Mouse (Mus musculus): ENCODE measurements around the gene Gm10985.
A peak's percentile ranks its signal among the peaks of the same experiment; 100 is the strongest.

Gene Gm10985

GRCm38 (mm10) chr3:53844786-53845185 lies at the start of gene Gm10985:
Gm10985 (plus strand) TSS chr3:53845086.
- DNase-seq (ENCODE audit: low spot score in 2 of 2) = no peak

GRCm38 (mm10) chr3:53796933-53797332 lies 48.0 kb upstream of the Gm10985 start:
- no peak for DNase-seq (ENCODE audit: low spot score in 2 of 2)

- no peak for DNase-seq (ENCODE audit: low spot score in 2 of 2)
Measured at GRCm38 (mm10) chr3:53799671-53800070, 45.2 kb upstream of the Gm10985 start.

DNA sequence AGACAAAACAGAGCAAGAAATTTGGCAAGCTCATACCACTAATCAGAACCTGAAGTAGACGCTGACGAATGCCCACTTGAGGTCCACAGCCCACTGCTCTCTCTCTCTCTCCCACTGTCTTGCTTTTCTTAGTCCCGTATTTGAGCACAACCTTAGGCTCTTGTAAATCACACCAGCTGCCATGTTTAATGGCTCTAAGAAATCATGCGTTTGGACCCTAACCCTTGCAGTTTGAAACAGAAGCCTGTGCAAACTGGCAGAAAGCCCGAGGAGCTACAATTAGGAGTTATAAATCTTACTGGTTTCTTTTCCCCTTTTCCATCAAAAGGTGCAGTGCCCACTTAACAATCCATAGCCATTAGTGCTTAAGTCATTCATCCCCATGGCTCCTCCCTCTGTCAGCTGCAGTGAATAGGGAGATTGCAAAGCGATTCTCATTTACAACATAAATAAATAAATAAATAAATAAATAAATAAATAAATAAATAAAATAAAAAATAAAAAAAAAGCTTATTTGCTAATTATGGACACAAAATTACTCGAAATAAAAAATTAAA lies 31.4 kb upstream of the Gm10985 start:
- no peak for DNase-seq (ENCODE audit: low spot score in 2 of 2)

GRCm38 (mm10) chr3:53834238-53834637 lies 10.6 kb upstream of the Gm10985 start:
- DNase-seq (ENCODE audit: low spot score in 2 of 2) = no peak

DNA sequence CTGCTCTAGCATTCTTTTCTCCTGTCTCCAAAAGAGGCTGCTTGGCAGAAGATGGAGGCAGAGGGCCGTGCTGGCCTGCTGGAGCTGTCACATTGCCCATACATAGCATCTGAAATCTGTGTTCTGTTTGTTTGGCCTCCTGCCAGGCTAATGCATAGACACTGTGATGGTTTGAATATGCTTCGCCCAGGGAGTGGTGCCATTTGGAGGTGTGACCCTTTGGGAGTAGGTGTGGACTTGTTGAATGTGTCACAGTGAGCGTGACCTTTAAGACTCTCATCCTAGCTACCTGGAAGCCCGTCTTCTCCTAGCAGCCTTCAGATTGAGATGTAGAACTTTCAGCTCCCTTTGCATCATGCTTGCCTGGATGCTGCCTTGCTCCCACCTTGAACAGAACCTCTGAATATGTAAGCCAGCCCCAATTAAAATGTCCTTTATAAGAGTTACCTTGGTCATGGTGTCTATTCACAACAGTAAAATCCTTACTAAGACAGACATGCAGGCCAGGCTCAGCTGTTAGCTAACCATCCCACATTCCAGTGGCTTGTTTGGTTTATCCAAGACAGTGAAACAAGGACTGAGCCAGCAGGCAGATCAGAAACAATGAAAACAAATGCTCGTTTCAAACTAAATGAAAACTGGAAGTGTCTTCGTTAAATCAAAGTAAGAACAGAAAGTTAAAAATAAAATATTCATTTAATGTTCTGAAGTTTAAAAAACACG lies 1.5 kb downstream of the Gm10985 start:
- no peak for DNase-seq (ENCODE audit: low spot score in 2 of 2)

DNA sequence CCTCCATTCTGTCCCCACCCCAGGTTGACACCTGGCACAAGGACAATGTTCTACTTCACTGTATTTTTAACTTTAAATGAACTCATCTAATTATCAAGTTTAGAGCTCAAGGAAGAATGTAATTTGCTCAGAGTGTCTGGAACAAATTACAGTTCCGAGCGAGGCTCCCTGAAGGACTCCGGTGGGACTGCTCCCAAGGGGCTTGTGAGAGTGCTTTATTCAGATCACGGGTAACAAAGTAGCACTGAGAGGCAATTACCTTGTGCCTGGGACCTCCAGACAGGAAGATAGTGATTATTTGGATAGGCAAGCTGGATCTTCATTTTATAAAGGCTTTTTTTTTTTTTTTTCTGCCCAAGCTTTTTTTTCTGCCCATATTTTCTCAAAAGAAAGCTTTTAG lies 2.8 kb downstream of the Gm10985 start:
- DNase-seq (ENCODE audit: low spot score in 2 of 2) = no peak

DNA sequence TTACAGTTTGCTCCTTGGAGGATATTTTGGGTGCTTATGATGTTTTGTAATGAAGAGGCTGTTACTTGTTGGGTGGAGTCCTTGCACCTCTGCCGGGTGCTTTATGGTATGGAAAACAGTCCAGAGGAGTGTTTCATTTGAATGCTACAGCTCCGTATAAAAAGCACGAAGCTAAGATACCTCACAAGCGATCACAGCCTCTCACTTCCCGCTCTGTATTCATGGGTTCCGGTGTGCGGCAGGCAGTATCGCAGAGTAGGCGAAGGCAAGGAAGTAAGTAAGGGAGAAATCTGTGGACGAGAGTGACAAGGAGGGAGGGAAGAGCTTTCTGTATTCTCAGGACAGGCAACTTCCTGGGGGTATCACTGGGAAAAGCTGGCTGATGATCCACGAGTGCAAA lies 3.4 kb downstream of the Gm10985 start:
- DNase-seq (ENCODE audit: low spot score in 2 of 2) = no peak

DNA sequence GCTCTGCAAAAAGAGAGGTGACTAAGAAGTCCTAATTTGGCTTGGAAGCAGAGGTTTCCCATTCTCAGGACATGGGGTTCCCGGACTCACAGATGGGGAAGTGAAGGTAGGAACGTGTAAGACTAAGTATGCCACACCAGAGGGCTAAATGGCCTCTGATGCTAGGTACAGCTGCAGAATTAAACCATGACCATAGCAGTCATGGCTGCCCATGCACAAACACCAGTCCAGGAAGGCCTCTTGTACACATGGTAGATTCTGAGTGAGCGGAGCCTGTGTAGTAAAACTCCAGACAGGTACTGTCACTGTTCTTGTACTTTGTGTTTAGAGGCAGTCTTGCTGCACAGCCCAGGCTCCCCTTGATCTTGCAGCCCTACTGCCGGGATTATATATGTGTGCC lies 9.4 kb downstream of the Gm10985 start:
- no peak for DNase-seq (ENCODE audit: low spot score in 2 of 2)

DNA sequence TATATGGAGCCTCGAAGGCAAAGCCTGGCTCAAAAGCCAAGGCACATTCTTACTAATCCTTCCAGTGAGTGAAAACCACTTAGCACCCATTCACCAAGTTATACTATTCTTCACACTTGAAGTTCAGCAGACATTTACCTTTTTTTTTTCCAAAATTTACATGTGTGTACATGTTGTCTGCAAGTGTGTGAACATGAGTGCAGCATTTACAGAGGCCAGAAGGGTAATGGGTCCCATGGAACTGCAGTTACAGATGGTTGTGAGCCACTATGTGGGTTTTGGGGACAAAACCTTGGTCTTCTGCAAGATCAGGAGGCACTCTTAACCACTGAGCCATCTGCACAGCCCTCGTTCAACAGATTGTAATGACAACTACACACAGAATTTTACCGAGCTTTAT lies 9.9 kb downstream of the Gm10985 start:
- no peak for DNase-seq (ENCODE audit: low spot score in 2 of 2)

DNA sequence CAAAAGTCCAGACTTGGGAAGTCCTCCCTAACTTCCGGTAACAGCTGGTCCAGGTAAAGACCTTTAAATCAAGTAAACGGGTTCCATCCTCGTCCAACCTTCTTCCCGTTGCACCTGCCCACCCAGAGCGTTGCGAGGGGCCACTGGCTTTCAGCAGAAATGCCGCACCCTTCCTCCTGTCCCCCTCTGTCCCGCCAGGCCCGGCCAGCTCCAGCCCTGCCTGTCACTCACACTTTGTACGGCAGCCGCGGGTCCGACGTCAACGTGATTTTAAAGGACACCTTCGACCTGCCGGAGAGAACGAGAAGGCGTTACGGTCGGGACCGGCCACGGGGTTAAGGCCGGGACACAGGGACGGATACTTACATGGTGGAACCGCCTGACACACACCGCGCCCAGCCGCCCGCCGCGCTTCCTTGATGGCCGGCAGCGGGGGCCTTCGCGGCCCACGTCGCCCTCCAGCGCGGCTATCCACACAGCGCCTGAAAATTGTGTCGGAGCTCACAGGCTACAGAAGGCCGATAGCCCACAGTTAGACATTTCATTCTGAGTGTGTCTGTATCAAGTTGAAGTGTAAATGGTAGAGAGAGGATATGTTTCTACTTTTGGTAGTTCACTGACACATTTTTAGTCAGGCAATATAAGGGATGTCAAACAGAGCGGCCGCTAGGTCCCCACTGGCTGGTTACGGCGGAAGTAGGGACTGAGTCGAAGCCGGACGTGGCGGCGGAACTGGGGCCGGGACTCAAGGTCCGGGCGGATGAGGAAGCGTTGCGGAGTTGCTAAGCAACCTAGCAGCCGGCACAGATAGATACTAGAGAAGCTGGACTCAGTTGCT lies 18.7 kb downstream of the Gm10985 start, which contains the start of gene Ufm1:
Ufm1 (minus strand) TSS at position 448 of the 838 bp plus-strand sequence.
- peak; percentile 96 for DNase-seq (ENCODE audit: low spot score in 2 of 2)

GRCm38 (mm10) chr3:53868212-53868611 lies 23.3 kb downstream of the Gm10985 start:
- no peak for DNase-seq (ENCODE audit: low spot score in 2 of 2)

- no peak for DNase-seq (ENCODE audit: low spot score in 2 of 2)
Measured at GRCm38 (mm10) chr3:53869263-53869662, 24.4 kb downstream of the Gm10985 start.

GRCm38 (mm10) chr3:53870482-53870881 lies 25.6 kb downstream of the Gm10985 start:
- DNase-seq (ENCODE audit: low spot score in 2 of 2) = no peak

DNA sequence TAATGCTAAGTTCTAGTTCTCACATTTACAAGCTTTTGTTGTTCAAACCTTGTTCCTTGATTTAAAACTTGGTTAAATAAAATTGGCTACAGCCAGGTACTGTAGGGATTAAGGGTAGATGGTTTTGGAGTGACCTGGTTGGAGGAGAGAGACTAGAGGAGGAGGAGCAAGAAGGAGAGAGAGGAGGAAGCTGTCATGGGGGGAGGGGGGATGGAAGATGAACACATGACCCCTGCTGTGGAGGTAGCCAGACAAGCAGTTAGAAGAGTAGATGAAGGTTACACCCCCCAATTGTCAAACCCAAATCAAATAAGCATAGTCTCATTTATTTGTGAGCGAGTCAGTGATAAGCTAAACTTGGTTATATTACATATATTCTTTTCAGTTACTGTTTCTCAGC lies 26.7 kb downstream of the Gm10985 start:
- no peak for DNase-seq (ENCODE audit: low spot score in 2 of 2)

- no peak for DNase-seq (ENCODE audit: low spot score in 2 of 2)
Measured at GRCm38 (mm10) chr3:53890619-53891540, 46.0 kb downstream of the Gm10985 start.

Measured in heart, adult 9 months (tissue).